Mouse (Mus musculus): Measurements from ENCODE around the gene Gm45785.

- TF ChIP-seq CTCF (IDR thresholded peaks at IDR 0.05; ENCODE audit: borderline replicate concordance, extremely low read depth, insufficient read depth, insufficient read length) (no peak), POLR2A (IDR thresholded peaks at IDR 0.05; ENCODE audit: borderline replicate concordance, extremely low read depth, insufficient read depth, insufficient read length, poor library complexity, severe bottlenecking) (no peak)
Measured at GRCm38 (mm10) chr7:140859997-140860396, 3.9 kb upstream of the Gm45785 start.

Data from brain, embryonic 14.5 days (tissue).